Mouse (Mus musculus) hindbrain, embryonic 15.5 days (tissue): ENCODE measurements around the gene Atxn7. TPM values are rescaled to one million over a fixed set of nuclear protein-coding genes. Genes with fewer than 3 reads are reported as not detected.
A peak's percentile ranks its signal among the peaks of the same experiment; 100 is the strongest.

ENCODE experiments used
- ATAC-seq: fragments of 200-750 bp; cut with Nextera tagmentation; 2 replicates; pipeline ENCODE4 v1.8.0; 2017; ENCODE audit warnings: low read depth, moderate number of reproducible peaks, moderate TSS enrichment; ENCODE audit not compliant: low FRiP score
- H3K27ac ChIP-seq: fragments of 300-500 bp; sonication (generic); replicated peaks from 2 replicates; pipeline ENCODE4 v1.5.1; 2015; ENCODE audit warnings: mild to moderate bottlenecking, inconsistent platforms
- H3K27me3 ChIP-seq: fragments of 300-500 bp; sonication (generic); 2 replicates; pipeline ENCODE4 v1.6.1; 2015; ENCODE audit warnings: control low read depth, inconsistent platforms
- H3K36me3 ChIP-seq: fragments of 300-500 bp; sonication (generic); 2 replicates; pipeline ENCODE4 v1.6.1; 2015; ENCODE audit warnings: control low read depth, inconsistent platforms
- H3K4me1 ChIP-seq: fragments of 300-500 bp; sonication (generic); replicated peaks from 2 replicates; pipeline ENCODE4 v1.6.1; 2015; ENCODE audit warnings: control low read depth, inconsistent platforms
- H3K4me2 ChIP-seq: fragments of 300-500 bp; sonication (generic); 2 replicates; pipeline ENCODE4 v1.6.1; 2015; ENCODE audit warnings: moderate library complexity, mild to moderate bottlenecking, inconsistent platforms
- H3K4me3 ChIP-seq: fragments of 300-500 bp; sonication (generic); 2 replicates; pipeline ENCODE4 v1.5.1; 2015; ENCODE audit warnings: mild to moderate bottlenecking, inconsistent platforms
- H3K9ac ChIP-seq: fragments of 300-500 bp; sonication (generic); 2 replicates; pipeline ENCODE4 v1.6.1; 2015; ENCODE audit warnings: inconsistent platforms
- H3K9me3 ChIP-seq: fragments of 300-500 bp; sonication (generic); 2 replicates; pipeline ENCODE4 v1.6.1; 2016; ENCODE audit warnings: control low read depth, inconsistent platforms
- WGBS: fragments of 180-500 bp; shearing (Covaris S2); methylation state at CpG from one replicate; pipeline ENCODE4 v1.1.7; 2015; 5-methylcytosine and 5-hydroxymethylcytosine counted together
- polyA plus RNA-seq: library from polyadenylated mRNA; unstranded; fragments of >200 nt; fragmentation: Nextera tagmentation; extraction: Ambion mirVana; gene quantifications from 2 replicates; pipeline ENCODE4 v1.2.1, GENCODE M21; 2015

The Atxn7 gene
- polyA plus RNA-seq, 1 experiment from 2014 or later = 4.6 TPM

DNA sequence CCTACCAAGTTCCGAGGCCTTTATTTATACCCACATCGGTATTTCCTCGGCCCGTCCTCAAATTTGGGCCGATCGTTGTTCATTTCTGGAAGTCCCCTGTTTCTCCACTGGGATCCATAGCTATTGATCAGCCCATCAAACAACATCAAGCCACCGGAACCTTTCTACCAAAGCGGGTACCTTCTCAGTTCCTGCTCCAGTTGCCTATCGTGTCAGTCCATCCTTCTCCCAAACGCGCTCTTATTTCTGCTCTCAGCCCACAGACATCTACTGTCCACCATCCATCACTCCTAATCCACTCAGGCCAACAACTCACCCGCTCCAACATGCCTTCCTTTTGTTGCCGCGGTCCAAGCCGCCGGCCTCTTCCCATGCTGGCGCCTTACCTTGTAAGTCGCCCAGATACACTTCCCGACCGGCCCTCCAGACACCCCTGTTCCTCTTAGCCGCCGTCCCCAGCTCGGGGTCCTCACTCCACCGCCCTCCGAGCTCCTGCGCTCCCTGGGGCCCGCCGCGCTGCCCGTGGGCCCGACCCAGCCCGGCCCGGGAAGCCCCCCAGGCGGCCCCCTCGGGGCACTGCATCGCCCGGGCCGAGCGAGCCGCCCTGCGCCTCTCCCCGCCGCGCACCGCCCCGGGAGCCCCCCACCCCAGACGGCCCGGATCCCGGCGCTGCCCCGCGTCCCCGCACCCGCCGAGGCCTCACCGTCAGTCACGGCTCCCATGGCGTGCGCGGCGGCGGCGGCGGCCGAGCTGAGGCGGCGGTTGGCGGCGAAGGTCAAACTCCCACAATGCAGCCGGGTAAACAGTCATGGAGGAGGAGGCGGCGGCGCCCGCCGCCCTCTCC is 536 bp upstream of the Atxn7 start:
- Histone ChIP-seq H3K4me2 (peak overlapping the region; percentile 68), H3K36me3 (no peaks in the 10 kb centered on the region), H3K4me3 (peak overlapping the region; percentile 71), H3K4me1 (peaks cover 29% of the 10 kb centered on the region), H3K9ac (peak overlapping the region; percentile 92), H3K27me3 (no peaks in the 10 kb centered on the region), H3K9me3 (no peaks in the 10 kb centered on the region), H3K27ac (peak overlapping the region; percentile 85)
- under 1% methylated on average over 56 of the region's 75 CpGs for WGBS
- peak; percentile 90 for ATAC-seq

- WGBS = 91% methylated on average over 6 of the region's 6 CpGs
- Histone ChIP-seq H3K9ac (no peak overlapping the region), H3K4me3 (no peak overlapping the region), H3K9me3 (no peaks in the 10 kb centered on the region), H3K4me2 (no peak overlapping the region), H3K4me1 (peaks cover 29% of the 10 kb centered on the region), H3K36me3 (no peaks in the 10 kb centered on the region), H3K27ac (no peak overlapping the region), H3K27me3 (no peaks in the 10 kb centered on the region)
- no peak for ATAC-seq
These were observed 1.2 kb downstream of the Atxn7 start for GRCm38 (mm10) chr14:13962476-13962875.

DNA sequence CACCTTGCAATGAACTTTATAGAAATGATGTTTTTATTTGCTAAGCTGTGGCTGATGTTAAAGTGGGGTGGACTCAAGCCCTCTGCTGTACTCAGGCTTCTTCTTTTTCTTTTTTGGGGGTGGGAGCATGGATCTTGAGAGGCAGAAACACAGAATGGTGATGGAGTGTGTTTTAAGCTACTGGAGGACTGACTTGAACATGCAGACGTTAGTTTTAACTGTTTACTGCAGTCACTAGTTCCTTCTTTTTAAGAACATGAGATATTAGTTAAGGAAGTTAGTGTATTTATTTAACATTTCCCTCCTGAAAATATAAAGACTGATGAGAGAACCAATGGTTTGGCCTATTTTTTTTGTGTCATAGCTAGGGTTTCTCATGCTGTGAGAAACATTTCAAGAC is 2.3 kb downstream of the Atxn7 start:
- H3K27me3 ChIP-seq = no peaks in the 10 kb centered on the region
- no peak overlapping the region for H3K4me2 ChIP-seq
- H3K4me3 ChIP-seq = no peak overlapping the region
- 74% methylated on average over 1 of the region's 1 CpGs for WGBS
- H3K27ac ChIP-seq = no peak overlapping the region
- H3K36me3 ChIP-seq = no peaks in the 10 kb centered on the region
- no peak for ATAC-seq
- H3K9me3 ChIP-seq = no peaks in the 10 kb centered on the region
- no peak overlapping the region for H3K9ac ChIP-seq
- H3K4me1 ChIP-seq = peaks cover 21% of the 10 kb centered on the region

GRCm38 (mm10) chr14:13967607-13968006 is 6.4 kb downstream of the Atxn7 start:
- Histone ChIP-seq H3K4me3 (no peak overlapping the region), H3K9ac (no peak overlapping the region), H3K36me3 (no peaks in the 10 kb centered on the region), H3K27ac (no peak overlapping the region), H3K4me1 (0 out of 2 replicates have a peak, but pooled peaks cover 3% of the 10 kb centered on the region), H3K4me2 (no peak overlapping the region), H3K27me3 (no peaks in the 10 kb centered on the region), H3K9me3 (no peaks in the 10 kb centered on the region)
- WGBS = 52% methylated on average over 1 of the region's 1 CpGs
- ATAC-seq = no peak

- Histone ChIP-seq H3K4me3 (no peak overlapping the region), H3K36me3 (no peaks in the 10 kb centered on the region), H3K4me1 (0 out of 2 replicates have a peak, but pooled peaks cover 3% of the 10 kb centered on the region), H3K27ac (no peak overlapping the region), H3K4me2 (no peak overlapping the region), H3K27me3 (no peaks in the 10 kb centered on the region), H3K9me3 (no peaks in the 10 kb centered on the region), H3K9ac (no peak overlapping the region)
- WGBS = 87% methylated on average over 5 of the region's 5 CpGs
- ATAC-seq = no peak
These were observed 7.2 kb downstream of the Atxn7 start for GRCm38 (mm10) chr14:13968476-13968875.

GRCm38 (mm10) chr14:13970513-13970912 is 9.3 kb downstream of the Atxn7 start:
- WGBS = 82% methylated on average over 3 of the region's 3 CpGs
- no peak overlapping the region for H3K9ac ChIP-seq
- no peak overlapping the region for H3K27ac ChIP-seq
- H3K27me3 ChIP-seq = no peaks in the 10 kb centered on the region
- ATAC-seq = no peak
- H3K4me1 ChIP-seq = 0 out of 2 replicates have a peak, but pooled peaks cover 3% of the 10 kb centered on the region
- no peak overlapping the region for H3K4me3 ChIP-seq
- no peak overlapping the region for H3K4me2 ChIP-seq
- no peaks in the 10 kb centered on the region for H3K9me3 ChIP-seq
- H3K36me3 ChIP-seq = no peaks in the 10 kb centered on the region

GRCm38 (mm10) chr14:13971644-13972234 is 10.5 kb downstream of the Atxn7 start:
- H3K27me3 ChIP-seq = no peaks in the 10 kb centered on the region
- 0 out of 2 replicates have a peak, but pooled peaks cover 3% of the 10 kb centered on the region for H3K4me1 ChIP-seq
- no peaks in the 10 kb centered on the region for H3K9me3 ChIP-seq
- no peak overlapping the region for H3K9ac ChIP-seq
- H3K36me3 ChIP-seq = no peaks in the 10 kb centered on the region
- 53% methylated on average over 6 of the region's 6 CpGs for WGBS
- no peak overlapping the region for H3K4me3 ChIP-seq
- ATAC-seq = no peak
- H3K27ac ChIP-seq = peak overlapping the region; percentile 51; the same call in 1 of the 2 replicates
- no peak overlapping the region for H3K4me2 ChIP-seq

- Histone ChIP-seq H3K9ac (no peak overlapping the region), H3K4me3 (no peak overlapping the region), H3K9me3 (no peaks in the 10 kb centered on the region), H3K27me3 (no peaks in the 10 kb centered on the region), H3K36me3 (no peaks in the 10 kb centered on the region), H3K27ac (no peak overlapping the region), H3K4me2 (no peak overlapping the region), H3K4me1 (no peaks in the 10 kb centered on the region)
- WGBS = 83% methylated on average over 1 of the region's 1 CpGs
- no peak for ATAC-seq
These were observed 16.3 kb downstream of the Atxn7 start for GRCm38 (mm10) chr14:13977498-13977897.

GRCm38 (mm10) chr14:13981286-13981685 is 20.0 kb downstream of the Atxn7 start:
- ATAC-seq = 0 out of 2 replicates have a peak, but pooled peaks have one; percentile 51
- Histone ChIP-seq H3K4me2 (no peak overlapping the region), H3K9ac (no peak overlapping the region), H3K36me3 (no peaks in the 10 kb centered on the region), H3K27me3 (no peaks in the 10 kb centered on the region), H3K4me3 (no peak overlapping the region), H3K9me3 (no peaks in the 10 kb centered on the region), H3K4me1 (no peaks in the 10 kb centered on the region), H3K27ac (no peak overlapping the region; the same call in 1 of the 2 replicates)
- WGBS = 61% methylated on average over 2 of the region's 2 CpGs

DNA sequence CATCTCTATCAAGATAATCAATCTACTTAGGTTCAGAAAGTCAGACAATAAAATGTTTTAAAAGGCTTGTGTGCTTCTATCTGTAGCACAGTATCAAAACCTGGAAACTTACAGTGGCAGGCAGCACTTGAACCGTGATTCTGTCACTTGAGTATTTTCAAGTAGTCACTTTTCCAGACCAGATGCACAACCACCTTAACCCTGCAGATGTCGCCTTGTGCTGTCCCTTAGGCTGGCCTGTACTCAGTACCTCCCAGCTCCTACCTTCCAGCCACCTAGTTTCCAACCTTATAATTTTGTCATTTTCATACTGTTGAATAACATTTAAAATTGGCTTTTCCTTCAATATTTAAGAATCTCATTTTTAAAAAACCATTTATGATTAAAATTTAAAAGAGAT is 20.9 kb downstream of the Atxn7 start:
- 76% methylated on average over 2 of the region's 2 CpGs for WGBS
- Histone ChIP-seq H3K27me3 (no peaks in the 10 kb centered on the region), H3K4me2 (no peak overlapping the region), H3K36me3 (no peaks in the 10 kb centered on the region), H3K4me3 (no peak overlapping the region), H3K9me3 (no peaks in the 10 kb centered on the region), H3K27ac (no peak overlapping the region), H3K4me1 (no peaks in the 10 kb centered on the region), H3K9ac (no peak overlapping the region)
- ATAC-seq = no peak

GRCm38 (mm10) chr14:13988397-13988796 is 27.2 kb downstream of the Atxn7 start:
- no peak overlapping the region for H3K4me3 ChIP-seq
- H3K27me3 ChIP-seq = no peaks in the 10 kb centered on the region
- H3K4me2 ChIP-seq = no peak overlapping the region
- no peaks in the 10 kb centered on the region for H3K4me1 ChIP-seq
- 76% methylated on average over 2 of the region's 2 CpGs for WGBS
- no peak for ATAC-seq
- H3K9me3 ChIP-seq = no peaks in the 10 kb centered on the region
- no peak overlapping the region for H3K27ac ChIP-seq
- no peak overlapping the region for H3K9ac ChIP-seq
- H3K36me3 ChIP-seq = no peaks in the 10 kb centered on the region

DNA sequence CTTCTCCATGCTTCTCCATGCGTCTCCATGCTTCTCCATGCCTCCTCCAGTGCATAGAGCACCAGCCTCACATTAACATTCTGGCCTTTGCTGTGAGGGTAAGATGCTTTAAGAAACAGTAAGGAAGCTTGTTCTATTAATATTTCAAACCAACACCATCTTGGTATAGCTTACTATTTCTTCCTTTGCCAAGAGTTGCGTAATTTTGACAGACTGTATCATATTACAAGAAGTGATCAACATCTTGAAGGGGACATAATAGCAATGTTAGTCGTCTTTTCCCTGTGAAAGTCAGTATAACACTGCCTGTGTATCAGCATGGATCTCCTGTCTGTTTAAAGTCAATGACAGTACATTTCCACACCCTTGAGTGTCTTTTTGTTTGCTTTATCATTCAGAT is 29.5 kb downstream of the Atxn7 start:
- WGBS = 88% methylated on average over 3 of the region's 3 CpGs
- no peaks in the 10 kb centered on the region for H3K4me1 ChIP-seq
- no peak for ATAC-seq
- H3K27ac ChIP-seq = no peak overlapping the region
- no peak overlapping the region for H3K4me2 ChIP-seq
- H3K4me3 ChIP-seq = no peak overlapping the region
- no peaks in the 10 kb centered on the region for H3K9me3 ChIP-seq
- no peaks in the 10 kb centered on the region for H3K27me3 ChIP-seq
- no peaks in the 10 kb centered on the region for H3K36me3 ChIP-seq
- no peak overlapping the region for H3K9ac ChIP-seq
